Mouse (Mus musculus) lung, postnatal 0 days (tissue): ENCODE data around the gene Kidins220. TPM values are rescaled to one million over a fixed set of nuclear protein-coding genes. Genes with fewer than 3 reads are reported as not detected.
A peak's percentile ranks its signal among the peaks of the same experiment; 100 is the strongest.

Experiments
- ATAC-seq: fragments of 200-750 bp; cut with Nextera tagmentation; 2 replicates; pipeline ENCODE4 v1.8.0; 2017; ENCODE audit warnings: moderate library complexity
- DNase-seq: peaks from one replicate; pipeline ENCODE4 v3.0.0-alpha.2; 2016; ENCODE audit warnings: low spot score
- H3K27ac ChIP-seq: fragments of 300-500 bp; sonication (generic); 2 replicates; pipeline ENCODE4 v1.5.1; 2014; ENCODE audit warnings: antibody characterized with exemption, mild to moderate bottlenecking, low read length, mixed read lengths
- H3K27me3 ChIP-seq: fragments of 300-500 bp; sonication (generic); replicated peaks from 2 replicates; pipeline ENCODE4 v1.6.1; 2014; ENCODE audit warnings: low read length, mixed read lengths; ENCODE audit not compliant: insufficient read depth
- H3K36me3 ChIP-seq: fragments of 300-500 bp; sonication (generic); 2 replicates; pipeline ENCODE4 v1.6.1; 2014; ENCODE audit warnings: low read length, mixed read lengths; ENCODE audit not compliant: insufficient read depth
- H3K4me1 ChIP-seq: fragments of 300-500 bp; sonication (generic); 2 replicates; pipeline ENCODE4 v1.6.1; 2014; ENCODE audit warnings: antibody characterized with exemption, low read depth, low read length, mixed read lengths; ENCODE audit not compliant: insufficient read depth
- H3K4me2 ChIP-seq: fragments of 300-500 bp; sonication (generic); replicated peaks from 2 replicates; pipeline ENCODE4 v1.6.1; 2014; ENCODE audit warnings: low read depth, mild to moderate bottlenecking, low read length, moderate library complexity, mixed read lengths
- H3K4me3 ChIP-seq: fragments of 300-500 bp; sonication (generic); 2 replicates; pipeline ENCODE4 v1.5.1; 2014; ENCODE audit warnings: low read depth, low read length
- H3K9ac ChIP-seq: fragments of 300-500 bp; sonication (generic); replicated peaks from 2 replicates; pipeline ENCODE4 v1.6.1; 2014; ENCODE audit warnings: low read depth, mild to moderate bottlenecking
- H3K9me3 ChIP-seq: fragments of 300-500 bp; sonication (generic); 2 replicates; pipeline ENCODE4 v1.6.1; 2016; ENCODE audit warnings: low read length, mixed read lengths
- CTCF ChIP-seq: IDR thresholded peaks from 2 replicates; pipeline ENCODE4 v1.5.1; 2016; ENCODE audit warnings: antibody characterized with exemption, mild to moderate bottlenecking
- EP300 ChIP-seq: IDR thresholded peaks from 2 replicates; pipeline ENCODE4 v1.6.1; 2016; ENCODE audit warnings: antibody characterized with exemption, mild to moderate bottlenecking, control low read depth
- WGBS: fragments of 180-500 bp; shearing (Covaris S2); extraction: QIAGEN DNeasy Blood & Tissue Kit; methylation state at CpG from one replicate; pipeline ENCODE4 v1.1.7; 2014; 5-methylcytosine and 5-hydroxymethylcytosine counted together
- polyA plus RNA-seq: library from polyadenylated mRNA; unstranded; fragments of >200 nt; fragmentation: Nextera tagmentation; extraction: Ambion mirVana; gene quantifications from 2 replicates; pipeline ENCODE4 v1.2.1, GENCODE M21; 2015

Gene Kidins220
- polyA plus RNA-seq, 1 experiment from 2014 or later: 14.0 TPM

DNA sequence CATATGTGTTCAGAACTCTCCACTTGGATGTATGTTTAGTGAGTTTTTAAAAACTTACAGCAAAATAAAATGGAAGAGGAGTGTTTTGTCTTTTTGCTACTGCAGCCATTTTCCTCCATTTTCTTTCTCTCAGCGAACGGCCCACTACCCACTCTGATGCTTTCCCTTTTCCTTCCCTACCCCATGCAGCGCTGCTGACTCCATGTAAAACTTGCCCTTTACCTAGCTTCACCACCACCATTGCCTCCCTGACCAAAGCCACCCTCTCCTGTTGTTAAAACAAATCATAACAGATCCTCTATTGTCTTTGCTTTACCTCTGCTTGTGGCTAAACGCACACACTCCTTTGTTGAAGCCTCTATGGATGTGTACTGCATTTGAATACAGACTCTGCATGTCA lies 20.6 kb downstream of the Kidins220 start:
- Histone ChIP-seq H3K27me3 (no peaks in the 10 kb centered on the region), H3K4me1 (no peaks in the 10 kb centered on the region), H3K9me3 (no peaks in the 10 kb centered on the region), H3K9ac (no peak overlapping the region), H3K36me3 (peaks cover 41% of the 10 kb centered on the region), H3K4me3 (no peak overlapping the region), H3K27ac (no peak overlapping the region), H3K4me2 (no peak overlapping the region)
- ATAC-seq (no peak), DNase-seq (no peak)
- TF ChIP-seq CTCF (no peak), EP300 (no peak)
- 93% methylated on average over 4 of the region's 4 CpGs for WGBS

DNA sequence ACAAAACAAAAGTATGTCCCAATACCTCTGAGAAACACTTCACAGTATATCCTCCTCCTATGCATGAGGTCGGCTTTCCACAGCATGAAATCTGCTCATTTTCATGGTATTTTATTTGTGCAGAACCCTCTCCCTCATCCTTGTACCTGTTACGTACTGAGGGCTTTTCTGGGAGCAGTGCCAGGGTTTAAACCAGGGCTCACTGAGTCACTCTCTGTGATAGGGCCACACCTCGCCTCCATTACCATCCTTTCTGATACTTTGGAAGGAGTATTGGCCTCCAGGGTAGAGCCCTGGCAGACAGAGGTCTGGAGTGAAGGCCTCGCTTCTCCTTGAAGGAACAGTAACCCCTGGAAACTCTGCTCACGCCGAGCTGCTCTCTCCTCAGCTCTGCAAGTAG lies 30.6 kb downstream of the Kidins220 start:
- no peaks in the 10 kb centered on the region for H3K4me1 ChIP-seq
- TF ChIP-seq CTCF (no peak), EP300 (no peak)
- H3K36me3 ChIP-seq: peaks cover 43% of the 10 kb centered on the region
- 67% methylated on average over 6 of the region's 6 CpGs for WGBS
- no peak for ATAC-seq
- H3K4me2 ChIP-seq: no peak overlapping the region
- no peaks in the 10 kb centered on the region for H3K27me3 ChIP-seq
- no peak overlapping the region for H3K4me3 ChIP-seq
- no peak overlapping the region for H3K27ac ChIP-seq
- no peak for DNase-seq
- no peak overlapping the region for H3K9ac ChIP-seq
- no peaks in the 10 kb centered on the region for H3K9me3 ChIP-seq

DNA sequence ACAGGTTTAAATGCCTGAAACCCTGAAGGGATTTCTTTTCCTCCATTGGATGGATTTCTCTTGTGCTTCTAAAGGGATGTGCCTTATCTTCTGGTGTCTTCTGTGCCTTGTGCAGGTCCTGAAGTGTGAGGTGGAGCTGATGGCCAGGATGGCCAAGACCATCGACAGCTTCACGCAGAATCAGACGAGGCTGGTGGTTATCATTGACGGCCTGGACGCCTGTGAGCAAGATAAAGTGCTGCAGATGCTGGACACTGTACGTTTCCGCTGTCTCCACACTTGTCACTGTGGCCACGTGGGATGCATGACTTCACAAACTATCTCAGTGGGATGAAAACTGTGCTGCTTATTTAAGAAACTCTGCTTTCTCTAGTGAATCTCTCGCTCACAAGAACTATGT lies 35.2 kb downstream of the Kidins220 start:
- Histone ChIP-seq H3K4me1 (no peaks in the 10 kb centered on the region), H3K4me3 (no peak overlapping the region), H3K36me3 (peaks cover 33% of the 10 kb centered on the region), H3K27ac (no peak overlapping the region), H3K9ac (no peak overlapping the region), H3K4me2 (no peak overlapping the region), H3K9me3 (no peaks in the 10 kb centered on the region), H3K27me3 (no peaks in the 10 kb centered on the region)
- DNase-seq: no peak
- 84% methylated on average over 9 of the region's 9 CpGs for WGBS
- no peak for ATAC-seq
- TF ChIP-seq CTCF: no peak
- TF ChIP-seq EP300: no peak

DNA sequence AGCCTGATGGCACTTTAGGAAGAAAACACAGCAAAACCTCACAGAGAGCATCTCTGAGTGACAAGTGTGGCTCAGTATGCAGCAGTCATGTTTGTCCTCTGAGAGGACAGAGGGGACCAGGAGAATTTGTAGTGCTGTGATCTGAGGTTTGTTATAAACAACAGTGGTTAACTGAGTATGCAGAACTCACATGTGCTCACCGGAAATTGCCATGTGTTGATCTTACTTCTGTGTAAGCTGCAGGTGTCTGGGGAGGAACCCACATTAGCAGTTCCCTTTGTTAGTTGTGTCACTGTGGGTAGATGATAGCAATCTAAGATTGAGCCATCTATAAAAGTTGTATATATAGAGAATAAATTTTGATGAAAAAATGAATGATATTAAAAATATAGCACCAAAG lies 35.7 kb downstream of the Kidins220 start:
- H3K36me3 ChIP-seq: peaks cover 37% of the 10 kb centered on the region
- 81% methylated on average over 1 of the region's 1 CpGs for WGBS

DNA sequence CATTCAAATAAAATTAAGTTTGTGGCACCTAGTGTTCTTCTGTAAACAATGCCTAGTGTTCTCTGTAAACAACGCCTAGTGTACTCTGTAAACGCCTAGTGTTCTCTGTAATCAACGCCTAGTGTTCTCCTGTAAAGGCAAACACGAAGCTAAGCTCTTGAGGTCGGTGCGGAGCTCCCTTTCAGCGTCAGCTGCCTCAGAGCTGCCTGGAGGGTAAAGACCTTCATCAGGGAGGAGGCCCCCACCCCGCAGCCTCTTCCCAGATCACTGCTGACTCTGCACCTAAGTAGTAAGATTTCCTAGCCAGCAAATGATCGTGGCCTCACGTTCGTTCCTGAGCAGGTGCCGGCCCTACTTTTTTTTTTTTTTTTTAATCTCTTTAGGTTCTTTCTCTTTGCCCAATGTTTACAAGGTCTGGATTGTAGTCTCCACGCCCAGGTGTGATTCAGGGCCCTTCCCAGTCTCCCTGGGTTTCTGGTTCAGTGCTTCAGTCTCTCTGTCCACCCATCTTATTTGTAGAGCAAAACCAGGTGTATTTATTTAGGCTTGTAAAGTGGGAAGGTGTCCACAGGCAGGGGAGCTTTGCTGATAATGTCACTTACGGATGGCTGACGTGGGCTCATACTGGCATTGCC lies 37.1 kb downstream of the Kidins220 start:
- Histone ChIP-seq H3K9ac (no peak overlapping the region), H3K27me3 (no peaks in the 10 kb centered on the region), H3K36me3 (peaks cover 43% of the 10 kb centered on the region), H3K9me3 (no peaks in the 10 kb centered on the region), H3K27ac (peak overlapping the region; percentile 38), H3K4me3 (no peak overlapping the region), H3K4me2 (no peak overlapping the region), H3K4me1 (no peaks in the 10 kb centered on the region)
- no peak for TF ChIP-seq EP300
- no peak for TF ChIP-seq CTCF
- DNase-seq: peak; percentile 19
- ATAC-seq: peak; percentile 68; the same call in 1 of the 2 replicates
- WGBS: 53% methylated on average over 15 of the region's 15 CpGs

More for the DNA sequence above, 35.7 kb downstream of the Kidins220 start:
- Histone ChIP-seq H3K27ac (no peak overlapping the region), H3K4me3 (no peak overlapping the region), H3K27me3 (no peaks in the 10 kb centered on the region), H3K9me3 (no peaks in the 10 kb centered on the region), H3K4me2 (no peak overlapping the region), H3K9ac (no peak overlapping the region), H3K4me1 (no peaks in the 10 kb centered on the region)
- TF ChIP-seq EP300 (no peak), CTCF (no peak)
- DNase-seq (no peak), ATAC-seq (no peak)

DNA sequence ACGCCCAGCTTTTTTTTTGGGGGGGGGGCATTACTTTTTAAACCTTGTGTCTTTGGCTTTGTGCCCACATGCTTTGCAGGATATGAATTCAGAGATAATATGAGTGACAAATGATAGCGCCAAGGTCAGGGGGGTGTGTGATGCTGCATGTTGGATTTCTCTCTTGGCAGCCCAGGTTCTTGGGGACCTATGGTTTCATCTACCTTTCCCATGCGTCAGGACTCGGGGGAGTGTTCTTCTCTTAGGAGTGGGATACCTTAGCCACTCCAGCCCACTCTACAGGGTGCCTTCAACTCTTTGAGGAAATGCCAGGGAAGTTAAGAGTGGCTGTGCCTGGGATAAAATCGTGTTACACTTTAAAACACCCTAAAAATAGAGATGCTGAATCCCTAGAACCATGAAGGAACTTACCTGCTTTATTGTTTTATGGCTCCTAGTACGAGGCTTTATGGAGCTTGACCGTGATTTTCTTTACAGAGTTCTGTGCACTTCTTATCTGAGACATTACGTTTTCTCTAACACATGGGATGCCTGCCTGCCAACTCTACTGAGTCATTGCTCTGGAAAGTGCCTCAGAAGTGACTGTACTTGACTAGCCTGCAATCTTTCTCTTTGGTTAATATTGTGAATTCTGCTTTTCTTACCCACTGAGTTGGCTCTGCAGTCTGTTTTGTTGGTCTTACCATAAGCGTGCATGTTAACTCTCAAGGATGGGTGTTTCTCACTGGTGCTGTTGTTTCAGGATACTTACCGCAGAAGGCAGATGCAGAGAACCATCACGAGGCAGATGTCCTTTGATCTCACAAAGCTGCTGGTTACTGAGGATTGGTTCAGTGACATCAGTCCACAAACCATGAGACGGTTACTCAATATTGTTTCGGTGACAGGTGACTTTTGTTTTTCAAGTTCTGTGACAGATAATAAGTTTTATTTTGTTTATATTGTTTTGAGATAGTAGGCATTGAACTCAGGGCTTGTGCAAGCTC lies 38.1 kb downstream of the Kidins220 start:
- no peak overlapping the region for H3K4me2 ChIP-seq
- no peak overlapping the region for H3K4me3 ChIP-seq
- H3K27ac ChIP-seq: no peak overlapping the region; the same call in 1 of the 2 replicates
- ATAC-seq: peak; percentile 80
- peak; percentile 55 for TF ChIP-seq EP300
- no peak for TF ChIP-seq CTCF
- no peaks in the 10 kb centered on the region for H3K4me1 ChIP-seq
- H3K27me3 ChIP-seq: no peaks in the 10 kb centered on the region
- H3K9ac ChIP-seq: no peak overlapping the region
- no peaks in the 10 kb centered on the region for H3K9me3 ChIP-seq
- 68% methylated on average over 13 of the region's 13 CpGs for WGBS
- H3K36me3 ChIP-seq: peaks cover 46% of the 10 kb centered on the region
- peak; percentile 67 for DNase-seq
